Mouse (Mus musculus): ENCODE measurements around the gene Cadm1.

DNA sequence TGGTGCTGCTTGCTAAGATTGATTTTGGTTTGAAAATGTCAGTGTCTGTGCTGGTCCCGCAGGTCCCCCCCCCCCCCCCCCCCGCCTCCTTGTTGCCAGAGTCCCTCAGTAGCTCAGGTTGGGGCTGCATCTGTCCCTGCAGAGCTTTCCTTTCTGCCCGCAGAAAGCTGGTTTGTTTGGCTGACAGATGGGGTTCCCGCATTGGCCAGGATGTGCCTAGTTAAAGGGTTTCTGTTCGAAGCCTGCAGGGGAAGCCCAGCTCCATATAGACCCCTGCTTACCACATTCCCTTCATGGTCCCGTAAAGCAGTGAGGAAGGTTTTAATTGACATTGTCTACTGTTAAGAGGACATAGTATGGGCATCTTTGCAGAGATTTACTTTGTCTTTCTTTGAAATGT lies 78.9 kb downstream of the Cadm1 start:
- TF ChIP-seq POLR2A (IDR thresholded peaks at IDR 0.05; ENCODE audit: borderline replicate concordance, extremely low read depth, insufficient read depth, insufficient read length, poor library complexity, severe bottlenecking), result no peak
- TF ChIP-seq CTCF (IDR thresholded peaks at IDR 0.05; ENCODE audit: borderline replicate concordance, extremely low read depth, insufficient read depth, insufficient read length), result no peak

Measured in brain, embryonic 14.5 days (tissue).